Mouse (Mus musculus): ENCODE results near the gene Gins2. TPM values are rescaled to one million over a fixed set of nuclear protein-coding genes. Genes with fewer than 3 reads are reported as not detected.

Gins2 gene
- polyA plus RNA-seq, 1 experiment from 2014 or later = 132 TPM

GRCm38 (mm10) chr8:120548313-120548761 is 40.8 kb downstream of the Gins2 start:
- H3K36me3 ChIP-seq (replicated peaks; ENCODE audit: control insufficient read depth, insufficient read depth, low read depth, low read length) = no peaks in the 10 kb centered on the region
- H3K9ac ChIP-seq (replicated peaks; ENCODE audit: low read length) = no peak overlapping the region
- H3K4me2 ChIP-seq (ENCODE audit: low read depth, low read length) = no peak overlapping the region
- no peak overlapping the region for H3K4me3 ChIP-seq (ENCODE audit: low read depth, low read length)
- ATAC-seq (replicated peaks; ENCODE audit: insufficient number of reproducible peaks, low FRiP score, low TSS enrichment, low read depth) (no peak), DNase-seq (ENCODE audit: low spot score) (no peak)
- no peak overlapping the region for H3K27ac ChIP-seq (replicated peaks; ENCODE audit: low read depth, low read length)
- no peaks in the 10 kb centered on the region; the same call in 1 of the 2 replicates for H3K27me3 ChIP-seq (ENCODE audit: control insufficient read depth, insufficient read depth, low read length)
- 47% methylated on average over 16 of the region's 16 CpGs for WGBS
- H3K9me3 ChIP-seq (replicated peaks; ENCODE audit: control insufficient read depth, low read length) = no peaks in the 10 kb centered on the region
- H3K4me1 ChIP-seq (ENCODE audit: control insufficient read depth, insufficient read depth, low read length) = peaks cover 33% of the 10 kb centered on the region

- DNase-seq (ENCODE audit: low spot score) (no peak), ATAC-seq (replicated peaks; ENCODE audit: insufficient number of reproducible peaks, low FRiP score, low TSS enrichment, low read depth) (no peak)
- 46% methylated on average over 9 of the region's 9 CpGs for WGBS
- Histone ChIP-seq H3K4me3 (ENCODE audit: low read depth, low read length) (no peak overlapping the region), H3K27me3 (ENCODE audit: control insufficient read depth, insufficient read depth, low read length) (no peaks in the 10 kb centered on the region; the same call in 1 of the 2 replicates), H3K9me3 (replicated peaks; ENCODE audit: control insufficient read depth, low read length) (no peaks in the 10 kb centered on the region), H3K27ac (replicated peaks; ENCODE audit: low read depth, low read length) (no peak overlapping the region), H3K36me3 (replicated peaks; ENCODE audit: control insufficient read depth, insufficient read depth, low read depth, low read length) (no peaks in the 10 kb centered on the region), H3K4me2 (ENCODE audit: low read depth, low read length) (no peak overlapping the region), H3K4me1 (ENCODE audit: control insufficient read depth, insufficient read depth, low read length) (peaks cover 39% of the 10 kb centered on the region), H3K9ac (replicated peaks; ENCODE audit: low read length) (no peak overlapping the region)
These were observed 41.5 kb downstream of the Gins2 start for GRCm38 (mm10) chr8:120547562-120547961.

GRCm38 (mm10) chr8:120544155-120544554 is 44.9 kb downstream of the Gins2 start:
- Histone ChIP-seq H3K9ac (replicated peaks; ENCODE audit: low read length) (no peak overlapping the region), H3K4me1 (ENCODE audit: control insufficient read depth, insufficient read depth, low read length) (peaks cover 26% of the 10 kb centered on the region), H3K9me3 (replicated peaks; ENCODE audit: control insufficient read depth, low read length) (no peaks in the 10 kb centered on the region), H3K27ac (replicated peaks; ENCODE audit: low read depth, low read length) (no peak overlapping the region), H3K4me2 (ENCODE audit: low read depth, low read length) (no peak overlapping the region), H3K36me3 (replicated peaks; ENCODE audit: control insufficient read depth, insufficient read depth, low read depth, low read length) (no peaks in the 10 kb centered on the region), H3K27me3 (ENCODE audit: control insufficient read depth, insufficient read depth, low read length) (no peaks in the 10 kb centered on the region; the same call in 1 of the 2 replicates), H3K4me3 (ENCODE audit: low read depth, low read length) (no peak overlapping the region)
- no peak for DNase-seq (ENCODE audit: low spot score)
- WGBS = 82% methylated on average over 5 of the region's 5 CpGs
- ATAC-seq (replicated peaks; ENCODE audit: insufficient number of reproducible peaks, low FRiP score, low TSS enrichment, low read depth) = no peak

- Histone ChIP-seq H3K27me3 (ENCODE audit: control insufficient read depth, insufficient read depth, low read length) (no peaks in the 10 kb centered on the region; the same call in 1 of the 2 replicates), H3K9ac (replicated peaks; ENCODE audit: low read length) (no peak overlapping the region; the same call in 1 of the 2 replicates), H3K4me2 (ENCODE audit: low read depth, low read length) (no peak overlapping the region), H3K4me1 (ENCODE audit: control insufficient read depth, insufficient read depth, low read length) (peaks cover 30% of the 10 kb centered on the region), H3K4me3 (ENCODE audit: low read depth, low read length) (no peak overlapping the region), H3K36me3 (replicated peaks; ENCODE audit: control insufficient read depth, insufficient read depth, low read depth, low read length) (no peaks in the 10 kb centered on the region), H3K9me3 (replicated peaks; ENCODE audit: control insufficient read depth, low read length) (no peaks in the 10 kb centered on the region), H3K27ac (replicated peaks; ENCODE audit: low read depth, low read length) (no peak overlapping the region; the same call in 1 of the 2 replicates)
- DNase-seq (ENCODE audit: low spot score) (no peak), ATAC-seq (replicated peaks; ENCODE audit: insufficient number of reproducible peaks, low FRiP score, low TSS enrichment, low read depth) (no peak)
- 68% methylated on average over 8 of the region's 8 CpGs for WGBS
These were observed 45.6 kb downstream of the Gins2 start for GRCm38 (mm10) chr8:120543416-120544055.

GRCm38 (mm10) chr8:120542995-120543394 is 46.1 kb downstream of the Gins2 start:
- peaks cover 36% of the 10 kb centered on the region for H3K4me1 ChIP-seq (ENCODE audit: control insufficient read depth, insufficient read depth, low read length)
- H3K9ac ChIP-seq (replicated peaks; ENCODE audit: low read length) = no peak overlapping the region
- H3K4me2 ChIP-seq (ENCODE audit: low read depth, low read length) = no peak overlapping the region
- H3K36me3 ChIP-seq (replicated peaks; ENCODE audit: control insufficient read depth, insufficient read depth, low read depth, low read length) = no peaks in the 10 kb centered on the region
- no peak for DNase-seq (ENCODE audit: low spot score)
- no peak for ATAC-seq (replicated peaks; ENCODE audit: insufficient number of reproducible peaks, low FRiP score, low TSS enrichment, low read depth)
- H3K27me3 ChIP-seq (ENCODE audit: control insufficient read depth, insufficient read depth, low read length) = no peaks in the 10 kb centered on the region; the same call in 1 of the 2 replicates
- no peaks in the 10 kb centered on the region for H3K9me3 ChIP-seq (replicated peaks; ENCODE audit: control insufficient read depth, low read length)
- 33% methylated on average over 13 of the region's 13 CpGs for WGBS
- no peak overlapping the region; the same call in 1 of the 2 replicates for H3K27ac ChIP-seq (replicated peaks; ENCODE audit: low read depth, low read length)
- no peak overlapping the region for H3K4me3 ChIP-seq (ENCODE audit: low read depth, low read length)

- Histone ChIP-seq H3K9me3 (replicated peaks; ENCODE audit: control insufficient read depth, low read length) (no peaks in the 10 kb centered on the region), H3K27ac (replicated peaks; ENCODE audit: low read depth, low read length) (0 out of 2 replicates have a peak overlapping the region, but pooled peaks have one; percentile 5), H3K27me3 (ENCODE audit: control insufficient read depth, insufficient read depth, low read length) (no peaks in the 10 kb centered on the region; the same call in 1 of the 2 replicates), H3K4me1 (ENCODE audit: control insufficient read depth, insufficient read depth, low read length) (peaks cover 40% of the 10 kb centered on the region), H3K4me3 (ENCODE audit: low read depth, low read length) (peak overlapping the region; percentile 10; the same call in 1 of the 2 replicates), H3K4me2 (ENCODE audit: low read depth, low read length) (peak overlapping the region; percentile 98), H3K36me3 (replicated peaks; ENCODE audit: control insufficient read depth, insufficient read depth, low read depth, low read length) (no peaks in the 10 kb centered on the region), H3K9ac (replicated peaks; ENCODE audit: low read length) (peak overlapping the region; percentile 15; the same call in 1 of the 2 replicates)
- ATAC-seq (replicated peaks; ENCODE audit: insufficient number of reproducible peaks, low FRiP score, low TSS enrichment, low read depth) = no peak
- DNase-seq (ENCODE audit: low spot score) = no peak
- 24% methylated on average over 23 of the region's 23 CpGs for WGBS
These were observed 49.1 kb downstream of the Gins2 start for GRCm38 (mm10) chr8:120539775-120540625.

GRCm38 (mm10) chr8:120539381-120539774 is 49.7 kb downstream of the Gins2 start:
- no peak for DNase-seq (ENCODE audit: low spot score)
- H3K27ac ChIP-seq (replicated peaks; ENCODE audit: low read depth, low read length) = 0 out of 2 replicates have a peak overlapping the region, but pooled peaks have one; percentile 6
- H3K4me3 ChIP-seq (ENCODE audit: low read depth, low read length) = peak overlapping the region; percentile 62; the same call in 1 of the 2 replicates
- no peaks in the 10 kb centered on the region for H3K9me3 ChIP-seq (replicated peaks; ENCODE audit: control insufficient read depth, low read length)
- no peak for ATAC-seq (replicated peaks; ENCODE audit: insufficient number of reproducible peaks, low FRiP score, low TSS enrichment, low read depth)
- H3K4me1 ChIP-seq (ENCODE audit: control insufficient read depth, insufficient read depth, low read length) = peaks cover 40% of the 10 kb centered on the region
- peak overlapping the region; percentile 98 for H3K4me2 ChIP-seq (ENCODE audit: low read depth, low read length)
- 30% methylated on average over 6 of the region's 6 CpGs for WGBS
- H3K36me3 ChIP-seq (replicated peaks; ENCODE audit: control insufficient read depth, insufficient read depth, low read depth, low read length) = no peaks in the 10 kb centered on the region
- H3K9ac ChIP-seq (replicated peaks; ENCODE audit: low read length) = peak overlapping the region; percentile 15; the same call in 1 of the 2 replicates
- no peaks in the 10 kb centered on the region; the same call in 1 of the 2 replicates for H3K27me3 ChIP-seq (ENCODE audit: control insufficient read depth, insufficient read depth, low read length)
